In genomic region chr4:136469941-136470346, GRCm38 (mm10) we compare ENCODE assay signal across 8 mouse cellular contexts. TPM values are rescaled to one million over a fixed set of nuclear protein-coding genes. Genes with fewer than 3 reads are reported as not detected.
DNase-seq lines count a peak whose midpoint lies in the region; ATAC-seq and TF ChIP-seq lines count a peak whose summit lies in the region.

No protein-coding gene starts in this region.

- peaks cover 23% of the 10 kb centered on the region; the same call in 1 of the 2 replicates for H3K4me1 ChIP-seq in kidney, postnatal 0 days (replicated peaks; ENCODE audit: insufficient read depth, low read length)
- peaks cover 10% of the 10 kb centered on the region for H3K4me1 ChIP-seq in hindbrain, embryonic 14.5 days (replicated peaks; ENCODE audit: control insufficient read depth, insufficient read depth, low read length)
- H3K4me1 ChIP-seq in lung, embryonic 16.5 days (replicated peaks; ENCODE audit: control insufficient read depth, insufficient read depth, low read length): peaks cover 13% of the 10 kb centered on the region
- H3K4me1 ChIP-seq in stomach, postnatal 0 days (replicated peaks; ENCODE audit: control insufficient read depth, insufficient read depth): peaks cover 6% of the 10 kb centered on the region; the same call in 1 of the 2 replicates

- peak overlapping the region; percentile 95 for H3K4me3 ChIP-seq in kidney, postnatal 0 days (replicated peaks; ENCODE audit: low read depth, low read length)
- H3K4me3 ChIP-seq in hindbrain, embryonic 14.5 days (replicated peaks; ENCODE audit: low read length): peak overlapping the region; percentile 91
- peak overlapping the region; percentile 90 for H3K4me3 ChIP-seq in lung, embryonic 16.5 days (ENCODE audit: low read length)
- H3K4me3 ChIP-seq in stomach, postnatal 0 days (ENCODE audit: low read depth, low read length): peak overlapping the region; percentile 86

- H3K9me3 ChIP-seq in kidney, postnatal 0 days (replicated peaks; ENCODE audit: low read length): no peaks in the 10 kb centered on the region
- H3K9me3 ChIP-seq in hindbrain, embryonic 14.5 days (ENCODE audit: control insufficient read depth, low read length): no peaks in the 10 kb centered on the region
- H3K9me3 ChIP-seq in lung, embryonic 16.5 days (ENCODE audit: control insufficient read depth, low read length): no peaks in the 10 kb centered on the region
- no peaks in the 10 kb centered on the region for H3K9me3 ChIP-seq in stomach, postnatal 0 days (ENCODE audit: control insufficient read depth, low read length)

- no peaks in the 10 kb centered on the region for H3K36me3 ChIP-seq in kidney, postnatal 0 days (ENCODE audit: insufficient read depth, low read length)
- no peaks in the 10 kb centered on the region for H3K36me3 ChIP-seq in hindbrain, embryonic 14.5 days (replicated peaks; ENCODE audit: control insufficient read depth, insufficient read depth)
- H3K36me3 ChIP-seq in lung, embryonic 16.5 days (ENCODE audit: control insufficient read depth, insufficient read depth, low read length): no peaks in the 10 kb centered on the region
- no peaks in the 10 kb centered on the region for H3K36me3 ChIP-seq in stomach, postnatal 0 days (ENCODE audit: control insufficient read depth, insufficient read depth, low read length)

- ATAC-seq in kidney, postnatal 0 days (replicated peaks; ENCODE audit: low FRiP score, low read depth): peak; percentile 75
- peak; percentile 82 for ATAC-seq in hindbrain, embryonic 14.5 days (ENCODE audit: low FRiP score)
- peak; percentile 90 for ATAC-seq in lung, embryonic 16.5 days (ENCODE audit: low read depth)
- peak; percentile 64 for ATAC-seq in stomach, postnatal 0 days (ENCODE audit: low FRiP score, low TSS enrichment)
- ATAC-seq in erythroid progenitor cell, adult 5-6 weeks (replicated peaks; ENCODE audit: low FRiP score, poor library complexity, severe bottlenecking): no peak

- TF ChIP-seq CTCF in kidney, postnatal 0 days (IDR thresholded peaks at IDR 0.05; ENCODE audit: low read depth): no peak
- TF ChIP-seq CTCF in brain, embryonic 14.5 days (IDR thresholded peaks at IDR 0.05; ENCODE audit: borderline replicate concordance, extremely low read depth, insufficient read depth, insufficient read length): no peak
- TF ChIP-seq CTCF in stomach, postnatal 0 days (IDR thresholded peaks at IDR 0.05; ENCODE audit: low read depth): no peak

- H3K27ac ChIP-seq in kidney, postnatal 0 days: peak overlapping the region; percentile 97
- H3K27ac ChIP-seq in hindbrain, embryonic 14.5 days: peak overlapping the region; percentile 95
- H3K27ac ChIP-seq in lung, embryonic 16.5 days (ENCODE audit: low read length): peak overlapping the region; percentile 97
- peak overlapping the region; percentile 98 for H3K27ac ChIP-seq in stomach, postnatal 0 days (replicated peaks)

- TF ChIP-seq POLR2A in brain, embryonic 14.5 days (IDR thresholded peaks at IDR 0.05; ENCODE audit: borderline replicate concordance, extremely low read depth, insufficient read depth, insufficient read length, poor library complexity, severe bottlenecking): no peak

- peak overlapping the region; percentile 77 for H3K4me2 ChIP-seq in kidney, postnatal 0 days (ENCODE audit: low read length)
- H3K4me2 ChIP-seq in hindbrain, embryonic 14.5 days (replicated peaks): peak overlapping the region; percentile 65
- peak overlapping the region; percentile 67 for H3K4me2 ChIP-seq in lung, embryonic 16.5 days (ENCODE audit: low read depth, low read length)
- peak overlapping the region; percentile 72 for H3K4me2 ChIP-seq in stomach, postnatal 0 days (replicated peaks; ENCODE audit: low read depth)

- peak overlapping the region; percentile 80 for H3K9ac ChIP-seq in kidney, postnatal 0 days (ENCODE audit: low read depth, low read length)
- H3K9ac ChIP-seq in hindbrain, embryonic 14.5 days: peak overlapping the region; percentile 79
- H3K9ac ChIP-seq in lung, embryonic 16.5 days (ENCODE audit: low read length): peak overlapping the region; percentile 93
- peak overlapping the region; percentile 90 for H3K9ac ChIP-seq in stomach, postnatal 0 days (ENCODE audit: low read length)

- DNase-seq in kidney, postnatal 0 days (ENCODE audit: low spot score): peak; percentile 94
- no peak for DNase-seq in kidney, adult 18-20 months
- DNase-seq in brain, embryonic 14.5 days (ENCODE audit: low read depth): peak; percentile 87
- peak; percentile 74 for DNase-seq in hindbrain, embryonic 14.5 days (ENCODE audit: low spot score)
- no peak for DNase-seq in stomach, postnatal 0 days (ENCODE audit: low spot score)
- no peak for DNase-seq in left cerebral cortex, postnatal 36 days (ENCODE audit: low spot score in 2 of 2)

- intact Hi-C loops in left cerebral cortex, postnatal 36 days (cut with DNase I): loop anchor here (5.0 kb wide), 1 partner anchor 47 kb away; no protein-coding TSS in a partner anchor

- under 1% methylated on average over 37 of the region's 55 CpGs for whole genome bisulfite sequencing in kidney, postnatal 0 days
- WGBS in hindbrain, embryonic 14.5 days: under 1% methylated on average over 35 of the region's 55 CpGs
- under 1% methylated on average over 20 of the region's 55 CpGs for WGBS in lung, embryonic 16.5 days
- WGBS in stomach, postnatal 0 days: under 1% methylated on average over 33 of the region's 55 CpGs

- H3K27me3 ChIP-seq in kidney, postnatal 0 days (ENCODE audit: insufficient read depth, low read length): no peaks in the 10 kb centered on the region
- no peaks in the 10 kb centered on the region for H3K27me3 ChIP-seq in hindbrain, embryonic 14.5 days (ENCODE audit: control insufficient read depth, insufficient read depth, low read length)
- no peaks in the 10 kb centered on the region for H3K27me3 ChIP-seq in lung, embryonic 16.5 days (ENCODE audit: control insufficient read depth, insufficient read depth, low read depth, low read length)
- no peaks in the 10 kb centered on the region for H3K27me3 ChIP-seq in stomach, postnatal 0 days (ENCODE audit: control insufficient read depth, insufficient read depth, low read length)

- no peak for TF ChIP-seq EP300 in stomach, postnatal 0 days (optimal IDR thresholded peaks at IDR 0.05)

RNA-seq across cellular contexts. Expression of gene Luzp1, which starts 0.4 kb away (rescaled TPM):
- polyA plus RNA-seq in kidney, postnatal 0 days (2015; fragmentation: Nextera tagmentation; extraction: Ambion mirVana): 111 and 114 TPM in 2 replicates
- 12.8 and 15.0 TPM in 2 replicates for polyA plus RNA-seq in brain, embryonic 14.5 days (2012; rRNA removed)
- polyA plus RNA-seq in hindbrain, embryonic 14.5 days (2014; fragmentation: Nextera tagmentation; extraction: Ambion mirVana): 48.6 and 56.8 TPM in 2 replicates
- 100 and 115 TPM in 2 replicates for polyA plus RNA-seq in lung, embryonic 16.5 days (2015; fragmentation: Nextera tagmentation; extraction: Ambion mirVana)
- polyA plus RNA-seq in stomach, postnatal 0 days (2015; fragmentation: Nextera tagmentation; extraction: Ambion mirVana): 54.6 and 67.8 TPM in 2 replicates
- 0.42 and 0.72 TPM in 2 replicates for total RNA-seq in erythroid progenitor cell, adult 5-6 weeks (2015; ENCODE audit: low replicate concordance)
- total RNA-seq in erythroid progenitor cell, adult 5-6 weeks (2017; ENCODE audit: low replicate concordance): 1.4 and 1.5 TPM in 2 replicates
- 10 to 100 TPM; 74.6 to 75.0 TPM for total RNA-seq in left cerebral cortex, postnatal 36 days (2021)

RNA-seq across cellular contexts. Expression of gene 6030445D17Rik, which starts 7.9 kb away (rescaled TPM):
- polyA plus RNA-seq in kidney, postnatal 0 days (2015; fragmentation: Nextera tagmentation; extraction: Ambion mirVana): 0.55 and 0.68 TPM in 2 replicates
- polyA plus RNA-seq in brain, embryonic 14.5 days (2012; rRNA removed): 0.16 and 0.18 TPM in 2 replicates
- 0.20 and 0.32 TPM in 2 replicates for polyA plus RNA-seq in hindbrain, embryonic 14.5 days (2014; fragmentation: Nextera tagmentation; extraction: Ambion mirVana)
- polyA plus RNA-seq in lung, embryonic 16.5 days (2015; fragmentation: Nextera tagmentation; extraction: Ambion mirVana): 0.20 and 0.23 TPM in 2 replicates
- polyA plus RNA-seq in stomach, postnatal 0 days (2015; fragmentation: Nextera tagmentation; extraction: Ambion mirVana): 0.33 and 0.40 TPM in 2 replicates
- total RNA-seq in erythroid progenitor cell, adult 5-6 weeks (2015; ENCODE audit: low replicate concordance): not detected in 2 replicates
- not detected in 2 replicates for total RNA-seq in erythroid progenitor cell, adult 5-6 weeks (2017; ENCODE audit: low replicate concordance)
- under 1 TPM; 0.25 to 0.68 TPM for total RNA-seq in left cerebral cortex, postnatal 36 days (2021)

RNA-seq across cellular contexts. Expression of gene Htr1d, which starts 46.6 kb away (rescaled TPM):
- polyA plus RNA-seq in kidney, postnatal 0 days (2015; fragmentation: Nextera tagmentation; extraction: Ambion mirVana): 0.25 and 0.56 TPM in 2 replicates
- polyA plus RNA-seq in brain, embryonic 14.5 days (2012; rRNA removed): 0.15 and 0.45 TPM in 2 replicates
- polyA plus RNA-seq in hindbrain, embryonic 14.5 days (2014; fragmentation: Nextera tagmentation; extraction: Ambion mirVana): 1.9 and 2.1 TPM in 2 replicates
- polyA plus RNA-seq in lung, embryonic 16.5 days (2015; fragmentation: Nextera tagmentation; extraction: Ambion mirVana): not detected in 2 replicates
- polyA plus RNA-seq in stomach, postnatal 0 days (2015; fragmentation: Nextera tagmentation; extraction: Ambion mirVana): 0.06 and 0.34 TPM in 2 replicates
- not detected in 2 replicates for total RNA-seq in erythroid progenitor cell, adult 5-6 weeks (2015; ENCODE audit: low replicate concordance)
- not detected in 2 replicates for total RNA-seq in erythroid progenitor cell, adult 5-6 weeks (2017; ENCODE audit: low replicate concordance)
- 1 to 10 TPM; 1.9 to 7.2 TPM for total RNA-seq in left cerebral cortex, postnatal 36 days (2021)

Comparison
In these comparisons a context has a peak if more than half of its experiments do, and no peak if none do; other contexts are left out.
1. DNase-seq: peak in kidney, postnatal 0 days (single experiment), brain, embryonic 14.5 days (single experiment) and hindbrain, embryonic 14.5 days (single experiment); none in kidney, adult 18-20 months (single experiment), stomach, postnatal 0 days (single experiment) and left cerebral cortex, postnatal 36 days (0 of 2).
2. Peak in every context shown above with its lines, with median percentiles within 50 percentile points of each other: H3K27ac ChIP-seq, H3K4me2 ChIP-seq, H3K4me3 ChIP-seq and H3K9ac ChIP-seq.